Comparison of ENCODE assay signal across 23 mouse cellular contexts in the genomic region with DNA sequence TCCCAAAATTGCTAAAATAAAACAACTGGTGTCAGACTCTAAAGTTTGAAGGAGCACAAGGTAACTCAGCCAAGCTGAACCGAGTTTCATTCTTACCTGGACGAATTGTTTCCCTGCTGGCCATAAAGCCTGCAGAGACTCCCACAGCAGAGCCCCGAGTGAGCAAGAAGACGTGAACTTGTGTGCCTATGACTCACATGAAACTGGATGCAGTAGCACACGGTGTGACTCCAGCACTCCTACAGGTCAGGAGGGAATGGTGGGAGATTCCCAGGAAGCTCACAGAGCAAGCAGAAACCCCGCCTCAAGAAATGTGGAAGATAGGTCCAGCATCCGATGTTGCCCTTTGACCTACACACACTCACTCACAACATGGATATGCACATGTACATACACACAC. TPM values are rescaled to one million over a fixed set of nuclear protein-coding genes. Genes with fewer than 3 reads are reported as not detected.
DNase-seq lines count a peak whose midpoint lies in the region; ATAC-seq and TF ChIP-seq lines count a peak whose summit lies in the region.
"Had no signal": no experiment of that assay in that cellular context is flagged by ENCODE, and none has a peak within 500 bp of the region (broad histone marks: within the 10 kb centered on the region; RNA-seq: fewer than 3 reads in every experiment).

No protein-coding gene starts in this region.

- no peak for TF ChIP-seq RAD21 in CH12.LX (IDR thresholded peaks at IDR 0.05; ENCODE audit: low read depth, low read length)

- no peak overlapping the region for H3K4me2 ChIP-seq in kidney, embryonic 15.5 days
- no peak overlapping the region for H3K4me2 ChIP-seq in lung, embryonic 14.5 days
- no peak overlapping the region for H3K4me2 ChIP-seq in CH12.LX (ENCODE audit: insufficient read depth, low read depth, poor library complexity, severe bottlenecking)
- H3K4me2 ChIP-seq in intestine, postnatal 0 days (replicated peaks; ENCODE audit: low read depth): no peak overlapping the region
- H3K4me2 ChIP-seq: heart, embryonic 12.5 days; hindbrain, embryonic 15.5 days; liver, embryonic 15.5 days; midbrain, embryonic 15.5 days had no signal

- H3K36me3 ChIP-seq in kidney, embryonic 15.5 days: no peaks in the 10 kb centered on the region
- no peaks in the 10 kb centered on the region for H3K36me3 ChIP-seq in lung, embryonic 14.5 days (ENCODE audit: insufficient read depth)
- H3K36me3 ChIP-seq in CH12.LX (replicated peaks in 1 of 2; ENCODE audit: control insufficient read depth in 1 of 2, insufficient read depth in 1 of 2, low read length in 1 of 2): no peaks in the 10 kb centered on the region
- H3K36me3 ChIP-seq in intestine, postnatal 0 days (ENCODE audit: control insufficient read depth, insufficient read depth): no peaks in the 10 kb centered on the region
- H3K36me3 ChIP-seq: heart, embryonic 12.5 days; hindbrain, embryonic 15.5 days; liver, embryonic 15.5 days; midbrain, embryonic 15.5 days had no signal

- ATAC-seq in kidney, embryonic 15.5 days (replicated peaks; ENCODE audit: low FRiP score): 0 out of 2 replicates have a peak, but pooled peaks have one; percentile 34
- peak; percentile 22; the same call in 1 of the 2 replicates for ATAC-seq in lung, embryonic 14.5 days (ENCODE audit: insufficient read depth)
- ATAC-seq in intestine, postnatal 0 days: peak; percentile 74
- ATAC-seq: forebrain, embryonic 16.5 days; midbrain, embryonic 15.5 days had no signal

- H3K27ac ChIP-seq in kidney, embryonic 15.5 days: no peak overlapping the region
- H3K27ac ChIP-seq in lung, embryonic 14.5 days (ENCODE audit: low read depth): peak overlapping the region; percentile 12; the same call in 1 of the 2 replicates
- H3K27ac ChIP-seq in CH12.LX (ENCODE audit: insufficient read depth, low read depth): no peak overlapping the region
- no peak overlapping the region for H3K27ac ChIP-seq in intestine, postnatal 0 days (ENCODE audit: low read depth, low read length)
- H3K27ac ChIP-seq: hindbrain, embryonic 15.5 days; liver, embryonic 15.5 days; midbrain, embryonic 15.5 days had no signal

- DNase-seq in kidney, adult 18-20 months: no peak
- DNase-seq in lung, embryonic 14.5 days: no peak
- no peak for DNase-seq in lung, postnatal 25 days (ENCODE audit: low spot score)
- no peak for DNase-seq in CH12.LX (ENCODE audit: extremely low read depth)
- DNase-seq in right cerebral cortex, adult 18-20 months: no peak
- no peak for DNase-seq in cerebellum, adult 11-12 months
- DNase-seq: adrenal gland, adult 8-10 months; B cell, adult 2 months; cerebellum, postnatal 10 days; gastrocnemius, postnatal 36 days; kidney, adult 11 months; kidney, postnatal 4 days; right cerebral cortex, postnatal 14 days; thymus, postnatal 14 days had no signal

- in situ Hi-C loops in CH12.LX (cut with MboI; ENCODE audit: low pct_ligation_motif_present, low pct_unique_long_range_greater_than_20kb, low sequenced_read_pairs): no loop called here

- TF ChIP-seq CTCF in lung, embryonic 14.5 days (IDR thresholded peaks at IDR 0.05; ENCODE audit: low read depth): no peak
- TF ChIP-seq CTCF in CH12.LX (conservative IDR thresholded peaks at IDR 0.05 in 1 of 2, IDR thresholded peaks at IDR 0.05 in 1 of 2; ENCODE audit: low read depth in 2 of 2, low read length in 2 of 2): no peak
- peak; percentile 61 for TF ChIP-seq CTCF in intestine, postnatal 0 days (IDR thresholded peaks at IDR 0.05; ENCODE audit: low read depth)

- dilution Hi-C loops in CH12.LX (cut with MboI; ENCODE audit: extremely low pct_ligation_motif_present, extremely low pct_unique_long_range_greater_than_20kb, low sequenced_read_pairs): no loop called here

- H3K27me3 ChIP-seq in kidney, embryonic 15.5 days: 0 out of 2 replicates have a peak, but pooled peaks cover 12% of the 10 kb centered on the region
- H3K27me3 ChIP-seq in lung, embryonic 14.5 days (ENCODE audit: insufficient read depth, low read length): no peaks in the 10 kb centered on the region
- H3K27me3 ChIP-seq in CH12.LX (replicated peaks): no peaks in the 10 kb centered on the region
- H3K27me3 ChIP-seq in intestine, postnatal 0 days (replicated peaks; ENCODE audit: control insufficient read depth, insufficient read depth, low read length): no peaks in the 10 kb centered on the region
- H3K27me3 ChIP-seq: heart, embryonic 12.5 days; hindbrain, embryonic 15.5 days; midbrain, embryonic 15.5 days had no signal

- no peak overlapping the region for H3K9ac ChIP-seq in kidney, embryonic 15.5 days
- no peak overlapping the region for H3K9ac ChIP-seq in lung, embryonic 14.5 days
- H3K9ac ChIP-seq in CH12.LX (ENCODE audit: insufficient read depth, low read depth): no peak overlapping the region
- H3K9ac ChIP-seq in intestine, postnatal 0 days (ENCODE audit: low read depth, low read length): no peak overlapping the region
- H3K9ac ChIP-seq: heart, embryonic 12.5 days; hindbrain, embryonic 15.5 days; liver, embryonic 15.5 days; midbrain, embryonic 15.5 days had no signal

- no peak overlapping the region for H3K4me3 ChIP-seq in kidney, embryonic 15.5 days (replicated peaks)
- no peak overlapping the region for H3K4me3 ChIP-seq in lung, embryonic 14.5 days (ENCODE audit: low read depth, low read length)
- no peak overlapping the region for H3K4me3 ChIP-seq in CH12.LX (replicated peaks in 1 of 3; ENCODE audit: low read depth in 2 of 3, low read length in 2 of 3, poor library complexity in 1 of 3)
- H3K4me3 ChIP-seq in intestine, postnatal 0 days (ENCODE audit: low read depth, low read length): no peak overlapping the region
- H3K4me3 ChIP-seq: heart, embryonic 12.5 days; hindbrain, embryonic 15.5 days; liver, embryonic 15.5 days; midbrain, embryonic 15.5 days; myocyte had no signal

- no peaks in the 10 kb centered on the region; the same call in 1 of the 2 replicates for H3K9me3 ChIP-seq in kidney, embryonic 15.5 days (replicated peaks)
- no peaks in the 10 kb centered on the region for H3K9me3 ChIP-seq in lung, embryonic 14.5 days (ENCODE audit: low read depth, low read length)
- peaks cover 2% of the 10 kb centered on the region for H3K9me3 ChIP-seq in CH12.LX (replicated peaks; ENCODE audit: low read length)
- no peaks in the 10 kb centered on the region for H3K9me3 ChIP-seq in intestine, postnatal 0 days (ENCODE audit: control insufficient read depth)
- H3K9me3 ChIP-seq: heart, embryonic 12.5 days; hindbrain, embryonic 15.5 days; liver, embryonic 15.5 days; midbrain, embryonic 15.5 days had no signal

- WGBS in kidney, embryonic 15.5 days: 51% methylated on average over 7 of the region's 7 CpGs
- 34% methylated on average over 7 of the region's 7 CpGs for whole genome bisulfite sequencing in lung, embryonic 14.5 days
- 32% methylated on average over 7 of the region's 7 CpGs for WGBS in intestine, postnatal 0 days

- H3K79me2 ChIP-seq in CH12.LX (replicated peaks; ENCODE audit: control insufficient read depth, extremely low read depth, insufficient read depth, poor library complexity, severe bottlenecking): no peaks in the 10 kb centered on the region

- TF ChIP-seq POLR2A in CH12.LX (IDR thresholded peaks at IDR 0.05; ENCODE audit: low read depth, low read length): no peak

- peaks cover 15% of the 10 kb centered on the region for H3K4me1 ChIP-seq in kidney, embryonic 15.5 days
- peaks cover 21% of the 10 kb centered on the region for H3K4me1 ChIP-seq in lung, embryonic 14.5 days (ENCODE audit: insufficient read depth)
- no peaks in the 10 kb centered on the region; a peak in 1 of 4 replicates for H3K4me1 ChIP-seq in CH12.LX (ENCODE audit: control insufficient read depth in 1 of 2, insufficient read depth in 2 of 2)
- no peaks in the 10 kb centered on the region; the same call in 1 of the 2 replicates for H3K4me1 ChIP-seq in intestine, postnatal 0 days (replicated peaks; ENCODE audit: control insufficient read depth, insufficient read depth, low read length)

- no peak for TF ChIP-seq EP300 in CH12.LX (IDR thresholded peaks at IDR 0.05; ENCODE audit: low read length)

TF ChIP-seq in CH12.LX, 34 proteins besides CTCF, POLR2A, EP300 and RAD21:
- no peak for TF ChIP-seq ZKSCAN1 (IDR thresholded peaks at IDR 0.05; ENCODE audit: borderline replicate concordance, low read depth, low read length)
- 0 out of 2 replicates have a peak, but pooled peaks have one; percentile 24 for TF ChIP-seq MAZ (IDR thresholded peaks at IDR 0.05; ENCODE audit: low read depth, low read length)
- TF ChIP-seq JUN (IDR thresholded peaks at IDR 0.05; ENCODE audit: insufficient read depth, low read depth, low read length): no peak
- TF ChIP-seq PAX5 (IDR thresholded peaks at IDR 0.05; ENCODE audit: low read length): no peak
- no peak for TF ChIP-seq MAX (IDR thresholded peaks at IDR 0.05; ENCODE audit: low read length)
- TF ChIP-seq USF2 (conservative IDR thresholded peaks at IDR 0.05; ENCODE audit: low read depth, low read length): no peak
- TF ChIP-seq ZNF384 (IDR thresholded peaks at IDR 0.05; ENCODE audit: low read depth, low read length): no peak

RNA-seq across cellular contexts. Expression of a gene that starts 5.8 kb away (rescaled TPM):
- 25.4 and 30.4 TPM in 2 replicates for polyA plus RNA-seq in kidney, embryonic 15.5 days (2015; fragmentation: Nextera tagmentation; extraction: Ambion mirVana)
- polyA plus RNA-seq in lung, embryonic 14.5 days (2014; fragmentation: Nextera tagmentation; extraction: Ambion mirVana): 4.3 and 6.8 TPM in 2 replicates
- total RNA-seq in CH12.LX (2012; rRNA removed) (0.38 TPM in 1 of 2 replicates, not detected in the other), CH12.LX (2014; rRNA removed) (0.24 TPM in 1 of 2 replicates, not detected in the other)
- polyA plus RNA-seq in CH12.LX (2012; ENCODE audit: insufficient read length, low read depth): 1.2 and 1.7 TPM in 2 replicates
- polyA plus RNA-seq in intestine, postnatal 0 days (2015; fragmentation: Nextera tagmentation; extraction: Ambion mirVana): 222 and 243 TPM in 2 replicates
- total RNA-seq: megakaryocyte-erythroid progenitor cell, adult 5-6 weeks had no signal

RNA-seq across cellular contexts. Expression of a gene that starts 38.2 kb away (rescaled TPM):
- 30.9 and 31.1 TPM in 2 replicates for polyA plus RNA-seq in kidney, embryonic 15.5 days (2015; fragmentation: Nextera tagmentation; extraction: Ambion mirVana)
- 33.7 and 36.8 TPM in 2 replicates for polyA plus RNA-seq in lung, embryonic 14.5 days (2014; fragmentation: Nextera tagmentation; extraction: Ambion mirVana)
- total RNA-seq in CH12.LX (2012; rRNA removed) (11.7 and 14.9 TPM in 2 replicates), CH12.LX (2014; rRNA removed) (26.4 and 30.0 TPM in 2 replicates)
- polyA plus RNA-seq in CH12.LX (2012; ENCODE audit: insufficient read length, low read depth): 17.7 and 19.5 TPM in 2 replicates
- polyA plus RNA-seq in intestine, postnatal 0 days (2015; fragmentation: Nextera tagmentation; extraction: Ambion mirVana): 17.9 and 20.4 TPM in 2 replicates

RNA-seq across cellular contexts. Expression of a gene that starts 38.4 kb away (rescaled TPM):
- 301 and 315 TPM in 2 replicates for polyA plus RNA-seq in kidney, embryonic 15.5 days (2015; fragmentation: Nextera tagmentation; extraction: Ambion mirVana)
- polyA plus RNA-seq in lung, embryonic 14.5 days (2014; fragmentation: Nextera tagmentation; extraction: Ambion mirVana): 300 and 305 TPM in 2 replicates
- total RNA-seq in CH12.LX (2012; rRNA removed) (214 and 306 TPM in 2 replicates), CH12.LX (2014; rRNA removed) (333 and 398 TPM in 2 replicates)
- polyA plus RNA-seq in CH12.LX (2012; ENCODE audit: insufficient read length, low read depth): 224 and 237 TPM in 2 replicates
- polyA plus RNA-seq in intestine, postnatal 0 days (2015; fragmentation: Nextera tagmentation; extraction: Ambion mirVana): 60.6 and 64.8 TPM in 2 replicates

Comparison
In these comparisons a context has a peak if more than half of its experiments do, and no peak if none do; other contexts are left out.
1. ATAC-seq: peak in every context shown above with its lines; median percentile 74 in intestine, postnatal 0 days; 34 in kidney, embryonic 15.5 days; 22 in lung, embryonic 14.5 days.